In genomic region chr17:25222951-25223601, GRCm38 (mm10) we compare ENCODE assay signal across 8 mouse cellular contexts. TPM values are rescaled to one million over a fixed set of nuclear protein-coding genes. Genes with fewer than 3 reads are reported as not detected.
DNase-seq lines count a peak whose midpoint lies in the region; ATAC-seq lines count a peak whose summit lies in the region.

No protein-coding gene starts in this region.

- intact Hi-C loops in gastrocnemius, postnatal 36 days (cut with DNase I): no loop called here

- H3K9me3 ChIP-seq in lung, embryonic 16.5 days (ENCODE audit: control insufficient read depth, low read length): no peaks in the 10 kb centered on the region
- no peaks in the 10 kb centered on the region for H3K9me3 ChIP-seq in hindbrain, embryonic 13.5 days
- H3K9me3 ChIP-seq in midbrain, embryonic 11.5 days (ENCODE audit: control insufficient read depth, low read length): no peaks in the 10 kb centered on the region

- no peak for ATAC-seq in lung, embryonic 16.5 days (ENCODE audit: low read depth)
- no peak for ATAC-seq in hindbrain, embryonic 13.5 days (ENCODE audit: low FRiP score)
- no peak for ATAC-seq in midbrain, embryonic 11.5 days (ENCODE audit: low FRiP score)

- no peak overlapping the region for H3K27ac ChIP-seq in lung, embryonic 16.5 days (ENCODE audit: low read length)
- H3K27ac ChIP-seq in hindbrain, embryonic 13.5 days: peak overlapping the region; percentile 56; the same call in 1 of the 2 replicates
- H3K27ac ChIP-seq in midbrain, embryonic 11.5 days (ENCODE audit: low read depth, low read length): no peak overlapping the region

- 49% methylated on average over 6 of the region's 6 CpGs for WGBS in lung, embryonic 16.5 days
- WGBS in hindbrain, embryonic 13.5 days: 47% methylated on average over 6 of the region's 6 CpGs
- 43% methylated on average over 6 of the region's 6 CpGs for WGBS in midbrain, embryonic 11.5 days

- peak overlapping the region; percentile 30 for H3K4me3 ChIP-seq in lung, embryonic 16.5 days (ENCODE audit: low read length)
- peak overlapping the region; percentile 43 for H3K4me3 ChIP-seq in hindbrain, embryonic 13.5 days
- peak overlapping the region; percentile 8; the same call in 1 of the 2 replicates for H3K4me3 ChIP-seq in midbrain, embryonic 11.5 days (ENCODE audit: low read depth, low read length)

- no peaks in the 10 kb centered on the region for H3K27me3 ChIP-seq in lung, embryonic 16.5 days (ENCODE audit: control insufficient read depth, insufficient read depth, low read depth, low read length)
- H3K27me3 ChIP-seq in hindbrain, embryonic 13.5 days: 0 out of 2 replicates have a peak, but pooled peaks cover 4% of the 10 kb centered on the region
- no peaks in the 10 kb centered on the region for H3K27me3 ChIP-seq in midbrain, embryonic 11.5 days (ENCODE audit: control insufficient read depth, insufficient read depth, low read length)

- H3K4me2 ChIP-seq in lung, embryonic 16.5 days (ENCODE audit: low read depth, low read length): peak overlapping the region; percentile 46
- H3K4me2 ChIP-seq in hindbrain, embryonic 13.5 days: peak overlapping the region; percentile 66
- H3K4me2 ChIP-seq in midbrain, embryonic 11.5 days: no peak overlapping the region; the same call in 1 of the 2 replicates

- H3K9ac ChIP-seq in lung, embryonic 16.5 days (ENCODE audit: low read length): no peak overlapping the region; the same call in 1 of the 2 replicates
- H3K9ac ChIP-seq in hindbrain, embryonic 13.5 days: peak overlapping the region; percentile 46; the same call in 1 of the 2 replicates
- H3K9ac ChIP-seq in midbrain, embryonic 11.5 days (ENCODE audit: low read length): no peak overlapping the region

- H3K36me3 ChIP-seq in lung, embryonic 16.5 days (ENCODE audit: control insufficient read depth, insufficient read depth, low read length): peaks cover 6% of the 10 kb centered on the region
- peaks cover 35% of the 10 kb centered on the region for H3K36me3 ChIP-seq in hindbrain, embryonic 13.5 days
- H3K36me3 ChIP-seq in midbrain, embryonic 11.5 days (ENCODE audit: control insufficient read depth, insufficient read depth, low read length): no peaks in the 10 kb centered on the region

- DNase-seq in lung, adult 18-20 months: no peak
- DNase-seq in c-Kit-positive CD71-negative TER-119-negative erythroid progenitor cells, embryonic 14.5 days (ENCODE audit: low read depth): peak; percentile 43
- DNase-seq in midbrain, embryonic 11.5 days (ENCODE audit: low spot score, missing footprints): no peak
- DNase-seq in urinary bladder, adult 2 months (ENCODE audit: low spot score): no peak
- DNase-seq in lung, postnatal 10 days: no peak
- DNase-seq in gastrocnemius, postnatal 36 days: no peak

- H3K4me1 ChIP-seq in lung, embryonic 16.5 days (replicated peaks; ENCODE audit: control insufficient read depth, insufficient read depth, low read length): peaks cover 8% of the 10 kb centered on the region; the same call in 1 of the 2 replicates
- peaks cover 18% of the 10 kb centered on the region for H3K4me1 ChIP-seq in hindbrain, embryonic 13.5 days (replicated peaks)
- peaks cover 3% of the 10 kb centered on the region for H3K4me1 ChIP-seq in midbrain, embryonic 11.5 days (ENCODE audit: control insufficient read depth, insufficient read depth, low read length)

RNA-seq across cellular contexts. Expression of gene Gnptg, which starts 16.8 kb away (rescaled TPM):
- 48.3 and 51.2 TPM in 2 replicates for polyA plus RNA-seq in lung, embryonic 16.5 days (2015; fragmentation: Nextera tagmentation; extraction: Ambion mirVana)
- 91.6 and 94.0 TPM in 2 replicates for polyA plus RNA-seq in hindbrain, embryonic 13.5 days (2015; fragmentation: Nextera tagmentation; extraction: Ambion mirVana)
- 59.5 and 63.2 TPM in 2 replicates for polyA plus RNA-seq in midbrain, embryonic 11.5 days (2014; fragmentation: Nextera tagmentation; extraction: Ambion mirVana)
- polyA plus RNA-seq in urinary bladder, adult 2 months (2012; rRNA removed): 43.2 and 48.8 TPM in 2 replicates
- total RNA-seq in gastrocnemius, postnatal 36 days (2021): 10 to 100 TPM; 13.8 to 14.1 TPM

RNA-seq across cellular contexts. Expression of gene Tsr3, which starts 16.9 kb away (rescaled TPM):
- 43.4 and 43.6 TPM in 2 replicates for polyA plus RNA-seq in lung, embryonic 16.5 days (2015; fragmentation: Nextera tagmentation; extraction: Ambion mirVana)
- polyA plus RNA-seq in hindbrain, embryonic 13.5 days (2015; fragmentation: Nextera tagmentation; extraction: Ambion mirVana): 59.6 and 62.9 TPM in 2 replicates
- 62.5 and 64.3 TPM in 2 replicates for polyA plus RNA-seq in midbrain, embryonic 11.5 days (2014; fragmentation: Nextera tagmentation; extraction: Ambion mirVana)
- polyA plus RNA-seq in urinary bladder, adult 2 months (2012; rRNA removed): 28.2 and 35.6 TPM in 2 replicates
- total RNA-seq in gastrocnemius, postnatal 36 days (2021): 10 to 100 TPM; 15.8 to 18.4 TPM

RNA-seq across cellular contexts. Expression of gene Baiap3, which starts 33.1 kb away (rescaled TPM):
- 1.3 and 1.6 TPM in 2 replicates for polyA plus RNA-seq in lung, embryonic 16.5 days (2015; fragmentation: Nextera tagmentation; extraction: Ambion mirVana)
- 6.4 and 6.5 TPM in 2 replicates for polyA plus RNA-seq in hindbrain, embryonic 13.5 days (2015; fragmentation: Nextera tagmentation; extraction: Ambion mirVana)
- polyA plus RNA-seq in midbrain, embryonic 11.5 days (2014; fragmentation: Nextera tagmentation; extraction: Ambion mirVana): 1.3 and 1.4 TPM in 2 replicates
- polyA plus RNA-seq in urinary bladder, adult 2 months (2012; rRNA removed): 8.7 and 11.1 TPM in 2 replicates
- total RNA-seq in gastrocnemius, postnatal 36 days (2021): not detected

RNA-seq across cellular contexts. Expression of gene Unkl, which starts 34.9 kb away (rescaled TPM):
- 10.7 and 10.8 TPM in 2 replicates for polyA plus RNA-seq in lung, embryonic 16.5 days (2015; fragmentation: Nextera tagmentation; extraction: Ambion mirVana)
- polyA plus RNA-seq in hindbrain, embryonic 13.5 days (2015; fragmentation: Nextera tagmentation; extraction: Ambion mirVana): 11.3 and 11.9 TPM in 2 replicates
- 4.2 and 6.4 TPM in 2 replicates for polyA plus RNA-seq in midbrain, embryonic 11.5 days (2014; fragmentation: Nextera tagmentation; extraction: Ambion mirVana)
- polyA plus RNA-seq in urinary bladder, adult 2 months (2012; rRNA removed): 15.6 and 16.4 TPM in 2 replicates
- total RNA-seq in gastrocnemius, postnatal 36 days (2021): 1 to 10 TPM; 4.9 to 5.6 TPM

RNA-seq across cellular contexts. Expression of gene BC003965, which starts 38.7 kb away (rescaled TPM):
- polyA plus RNA-seq in lung, embryonic 16.5 days (2015; fragmentation: Nextera tagmentation; extraction: Ambion mirVana): 28.9 and 30.9 TPM in 2 replicates
- 33.1 and 35.0 TPM in 2 replicates for polyA plus RNA-seq in hindbrain, embryonic 13.5 days (2015; fragmentation: Nextera tagmentation; extraction: Ambion mirVana)
- 34.4 TPM in 2 replicates for polyA plus RNA-seq in midbrain, embryonic 11.5 days (2014; fragmentation: Nextera tagmentation; extraction: Ambion mirVana)
- polyA plus RNA-seq in urinary bladder, adult 2 months (2012; rRNA removed): 16.5 and 20.9 TPM in 2 replicates
- 10 to 100 TPM; 12.3 to 13.8 TPM for total RNA-seq in gastrocnemius, postnatal 36 days (2021)
